Mouse (Mus musculus) E14TG2a.4 (cell line): ENCODE results near the gene Fbxw4.

Experiments
- H3K27me3 ChIP-seq: 2 replicates; pipeline ENCODE4 v1.6.1; 2014; ENCODE audit warnings: low read length, control low read depth; ENCODE audit not compliant: insufficient read depth
- H3K36me3 ChIP-seq: 2 replicates; pipeline ENCODE4 v1.6.1; 2014; ENCODE audit warnings: low read length, control low read depth; ENCODE audit not compliant: insufficient read depth
- H3K4me1 ChIP-seq: replicated peaks from 2 replicates; pipeline ENCODE4 v1.6.1; 2014; ENCODE audit warnings: low read depth, low read length, control low read depth
- H3K4me3 ChIP-seq: replicated peaks from 2 replicates; pipeline ENCODE4 v1.5.1; 2014; ENCODE audit warnings: mild to moderate bottlenecking, low read length
- H3K9me3 ChIP-seq: 2 replicates; pipeline ENCODE4 v1.6.1; 2014; ENCODE audit warnings: low read length, control low read depth
- CTCF ChIP-seq: conservative IDR thresholded peaks from 2 replicates; pipeline ENCODE4 v1.5.1; 2014; ENCODE audit warnings: low read length
- NANOG ChIP-seq: IDR thresholded peaks from 2 replicates; pipeline ENCODE4 v1.6.1; 2014; ENCODE audit warnings: borderline replicate concordance, low read length, mixed read lengths
- POU5F1 ChIP-seq: IDR thresholded peaks from 2 replicates; pipeline ENCODE4 v1.6.1; 2014; ENCODE audit warnings: low read length, borderline replicate concordance

The Fbxw4 gene

GRCm38 (mm10) chr19:45541409-45542041, 118.6 kb downstream of the Fbxw4 start:
- TF ChIP-seq CTCF (no peak), POU5F1 (no peak)
- H3K4me1 ChIP-seq, result peaks cover 57% of the 10 kb centered on the region

GRCm38 (mm10) chr19:45540657-45541408, 119.3 kb downstream of the Fbxw4 start:
- Histone ChIP-seq H3K27me3 (peaks cover 59% of the 10 kb centered on the region), H3K4me1 (peaks cover 51% of the 10 kb centered on the region), H3K9me3 (no peaks in the 10 kb centered on the region), H3K36me3 (no peaks in the 10 kb centered on the region), H3K4me3 (peak overlapping the region; percentile 79)
- TF ChIP-seq CTCF (no peak), POU5F1 (no peak), NANOG (no peak)

More at GRCm38 (mm10) chr19:45541409-45542041, 118.6 kb downstream of the Fbxw4 start:
- H3K36me3 ChIP-seq, result no peaks in the 10 kb centered on the region
- H3K4me3 ChIP-seq, result peak overlapping the region; percentile 79
- H3K9me3 ChIP-seq, result no peaks in the 10 kb centered on the region
- peaks cover 64% of the 10 kb centered on the region for H3K27me3 ChIP-seq

DNA sequence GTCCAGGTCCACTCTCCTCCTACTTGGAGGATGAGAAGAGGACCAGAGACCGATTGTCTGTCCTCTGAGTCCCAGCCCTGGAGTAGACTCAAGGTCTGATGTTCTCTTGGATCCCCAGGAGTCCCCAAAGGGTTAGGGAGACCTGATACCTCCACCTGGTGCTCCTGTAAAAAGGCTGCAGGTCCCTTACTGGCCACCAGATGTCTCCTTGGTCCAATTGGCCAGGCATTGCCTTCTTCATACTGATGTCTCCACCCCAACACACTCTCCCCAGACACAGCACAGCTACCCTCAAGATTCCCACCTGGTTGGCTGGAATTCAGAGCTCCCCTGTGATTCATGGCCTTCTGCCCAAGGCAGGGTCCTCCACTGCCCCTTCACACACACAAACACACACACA, 122.6 kb downstream of the Fbxw4 start:
- Histone ChIP-seq H3K9me3 (peaks cover 5% of the 10 kb centered on the region), H3K36me3 (no peaks in the 10 kb centered on the region), H3K27me3 (peaks cover 29% of the 10 kb centered on the region), H3K4me3 (no peak overlapping the region), H3K4me1 (peaks cover 31% of the 10 kb centered on the region)
- TF ChIP-seq CTCF (peak; percentile 74), NANOG (no peak)

DNA sequence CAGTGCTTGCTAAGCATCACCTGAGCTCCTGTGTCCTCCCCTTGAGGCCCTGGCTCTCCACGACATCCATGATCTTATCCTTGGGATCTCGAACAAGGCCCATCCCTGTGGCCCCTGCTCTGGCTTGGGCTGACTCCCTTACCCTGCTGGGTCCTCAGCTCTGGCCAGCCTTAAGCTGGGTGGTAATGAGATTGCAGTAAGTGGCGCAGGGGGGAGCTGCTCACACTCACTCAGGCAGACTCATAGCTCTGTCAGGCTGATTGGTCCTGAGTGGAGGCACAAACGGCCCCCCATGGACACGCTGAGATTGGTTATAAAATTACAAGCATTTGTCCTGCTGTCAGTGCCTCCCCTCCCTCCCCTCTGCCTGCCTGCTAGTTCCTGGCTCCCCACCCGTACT, 124.2 kb downstream of the Fbxw4 start:
- Histone ChIP-seq H3K9me3 (peaks cover 13% of the 10 kb centered on the region), H3K4me3 (no peak overlapping the region), H3K36me3 (0 out of 2 replicates have a peak, but pooled peaks cover 5% of the 10 kb centered on the region), H3K27me3 (peaks cover 16% of the 10 kb centered on the region), H3K4me1 (peaks cover 19% of the 10 kb centered on the region)
- no peak for TF ChIP-seq NANOG
- no peak for TF ChIP-seq CTCF
- TF ChIP-seq POU5F1, result no peak

DNA sequence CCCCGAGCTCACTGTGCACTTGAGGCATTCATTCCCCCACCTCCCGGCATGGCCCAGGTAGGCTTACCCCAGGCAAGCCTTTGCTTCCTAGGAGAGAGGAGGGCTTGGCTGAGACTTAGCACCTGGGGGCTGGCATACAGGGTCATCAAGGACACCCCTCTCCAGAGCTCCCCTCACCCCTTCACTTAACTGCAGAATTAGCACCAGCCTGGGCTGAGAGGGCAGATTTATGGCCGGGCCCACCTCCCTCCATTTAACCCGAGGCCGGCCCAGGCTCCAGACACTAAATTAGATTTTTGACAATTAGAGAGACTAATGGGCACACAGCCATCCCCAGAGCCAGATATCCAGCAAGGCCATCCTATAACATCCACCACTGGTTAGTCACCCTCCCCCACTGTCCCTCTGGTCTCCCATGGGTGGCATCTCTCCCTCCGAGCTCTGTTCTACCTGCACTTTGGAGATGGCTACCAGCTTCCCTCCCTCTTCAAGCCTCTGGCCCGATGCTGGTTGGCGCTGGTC, 124.8 kb downstream of the Fbxw4 start:
- TF ChIP-seq NANOG (no peak), CTCF (no peak), POU5F1 (no peak)
- peaks cover 9% of the 10 kb centered on the region for H3K27me3 ChIP-seq
- peaks cover 14% of the 10 kb centered on the region for H3K4me1 ChIP-seq
- H3K36me3 ChIP-seq, result 0 out of 2 replicates have a peak, but pooled peaks cover 5% of the 10 kb centered on the region
- peaks cover 13% of the 10 kb centered on the region for H3K9me3 ChIP-seq
- no peak overlapping the region for H3K4me3 ChIP-seq

GRCm38 (mm10) chr19:45533617-45534016, 126.5 kb downstream of the Fbxw4 start:
- Histone ChIP-seq H3K4me3 (no peak overlapping the region), H3K4me1 (peaks cover 8% of the 10 kb centered on the region; the same call in 1 of the 2 replicates), H3K36me3 (peaks cover 16% of the 10 kb centered on the region), H3K27me3 (peaks cover 4% of the 10 kb centered on the region), H3K9me3 (peaks cover 13% of the 10 kb centered on the region)
- TF ChIP-seq CTCF (no peak), NANOG (no peak), POU5F1 (no peak)

GRCm38 (mm10) chr19:45531554-45531953, 128.6 kb downstream of the Fbxw4 start:
- Histone ChIP-seq H3K9me3 (peaks cover 13% of the 10 kb centered on the region), H3K36me3 (peaks cover 30% of the 10 kb centered on the region), H3K4me3 (no peak overlapping the region), H3K4me1 (peaks cover 4% of the 10 kb centered on the region; the same call in 1 of the 2 replicates), H3K27me3 (peaks cover 2% of the 10 kb centered on the region)
- TF ChIP-seq NANOG, result no peak
- no peak for TF ChIP-seq POU5F1
- no peak for TF ChIP-seq CTCF

DNA sequence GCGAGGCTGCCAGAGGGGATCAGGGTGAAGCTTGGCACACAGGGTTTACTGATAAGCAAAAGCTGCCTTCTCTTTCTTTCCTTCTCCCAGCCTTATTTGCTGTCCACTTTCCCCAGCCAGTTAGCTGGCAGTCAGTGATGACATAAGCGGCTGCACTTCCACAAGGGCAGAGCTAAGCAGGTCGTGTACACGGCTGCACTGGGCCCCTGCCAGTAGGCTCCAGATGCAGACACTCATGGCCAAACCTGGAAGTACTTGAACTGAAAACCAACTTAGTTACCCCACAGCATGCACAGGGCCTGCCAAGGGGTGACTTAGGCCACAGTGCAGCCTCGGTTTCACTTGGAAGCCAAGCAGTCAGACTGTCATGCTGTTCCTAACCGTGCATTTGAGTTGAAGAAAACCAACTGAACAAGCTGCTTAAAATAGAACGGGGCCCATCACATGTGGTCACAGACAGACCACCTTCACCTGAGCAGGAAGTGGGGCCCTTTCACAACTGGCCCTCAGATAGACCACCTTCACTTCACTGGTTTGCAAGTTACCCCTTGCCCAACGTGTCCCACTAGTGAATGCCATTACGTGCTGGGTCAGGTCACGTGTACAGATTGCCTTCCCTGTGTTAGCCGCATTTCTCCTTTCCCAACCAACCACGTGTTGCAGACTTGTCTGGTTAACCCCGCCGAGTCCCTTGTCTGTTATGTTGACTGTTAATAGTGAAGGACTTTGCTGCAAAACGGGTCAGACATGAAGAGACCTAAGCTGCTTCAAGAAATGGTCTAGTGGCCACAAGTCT, 129.7 kb downstream of the Fbxw4 start:
- H3K4me1 ChIP-seq, result peaks cover 4% of the 10 kb centered on the region; the same call in 1 of the 2 replicates
- TF ChIP-seq NANOG (no peak), POU5F1 (no peak), CTCF (no peak)
- no peaks in the 10 kb centered on the region; the same call in 1 of the 2 replicates for H3K27me3 ChIP-seq
- peaks cover 13% of the 10 kb centered on the region for H3K9me3 ChIP-seq
- H3K36me3 ChIP-seq, result peaks cover 30% of the 10 kb centered on the region
- H3K4me3 ChIP-seq, result no peak overlapping the region
